Mouse (Mus musculus) cerebellum, adult 2 months (tissue): Measurements from ENCODE around the gene Slc4a1ap.

Experiments
- CTCF ChIP-seq: fragments of 200-500 bp; IDR thresholded peaks from 2 replicates; pipeline ENCODE4 v1.5.1; 2011; ENCODE audit warnings: low read depth, mild to moderate bottlenecking, control low read depth, low read length, moderate library complexity, borderline replicate concordance; ENCODE audit not compliant: insufficient read depth
- POLR2A ChIP-seq: fragments of 200-500 bp; IDR thresholded peaks from 2 replicates; pipeline ENCODE4 v1.6.1; 2011; ENCODE audit warnings: low read length, control low read depth, borderline replicate concordance; ENCODE audit not compliant: insufficient read depth

- TF ChIP-seq CTCF (no peak), POLR2A (no peak)
Observed at GRCm38 (mm10) chr5:31487889-31488288, 38.9 kb upstream of the Slc4a1ap start.
